Mouse (Mus musculus): ENCODE results near the gene Rcbtb1.

DNA sequence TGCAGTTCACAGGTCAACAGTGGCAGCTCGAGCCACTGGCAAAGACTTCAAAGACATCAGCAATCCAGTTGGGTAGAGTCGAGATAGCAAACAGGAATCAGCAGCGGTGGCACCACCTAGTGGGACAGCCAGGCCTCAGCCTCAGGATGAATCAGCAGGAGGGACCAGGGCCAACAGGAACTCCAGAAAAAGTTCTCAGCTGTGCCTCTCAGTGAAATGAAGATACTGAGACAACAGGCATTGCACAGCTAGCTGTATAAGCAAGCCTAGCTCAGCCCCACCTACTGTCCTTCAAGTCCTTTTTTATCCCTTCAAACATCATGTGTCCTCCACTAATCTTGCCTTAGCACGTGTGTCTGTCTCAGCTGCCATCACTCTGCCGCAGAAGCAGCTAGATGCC is 31.0 kb downstream of the Rcbtb1 start:
- peak; percentile 30; the same call in 1 of the 2 replicates for TF ChIP-seq CTCF (IDR thresholded peaks at IDR 0.05; ENCODE audit: control insufficient read depth, insufficient read depth, insufficient replicate concordance, low read depth, low read length)
- TF ChIP-seq POLR2A (IDR thresholded peaks at IDR 0.05; ENCODE audit: control insufficient read depth, low read depth, low read length), result no peak

Data from testis, adult 2 months (tissue).